Mouse (Mus musculus): ENCODE results near the gene Tac2. TPM values are rescaled to one million over a fixed set of nuclear protein-coding genes. Genes with fewer than 3 reads are reported as not detected.

Tac2 gene
- polyA plus RNA-seq, 1 experiment from 2014 or later: 6.2 TPM

DNA sequence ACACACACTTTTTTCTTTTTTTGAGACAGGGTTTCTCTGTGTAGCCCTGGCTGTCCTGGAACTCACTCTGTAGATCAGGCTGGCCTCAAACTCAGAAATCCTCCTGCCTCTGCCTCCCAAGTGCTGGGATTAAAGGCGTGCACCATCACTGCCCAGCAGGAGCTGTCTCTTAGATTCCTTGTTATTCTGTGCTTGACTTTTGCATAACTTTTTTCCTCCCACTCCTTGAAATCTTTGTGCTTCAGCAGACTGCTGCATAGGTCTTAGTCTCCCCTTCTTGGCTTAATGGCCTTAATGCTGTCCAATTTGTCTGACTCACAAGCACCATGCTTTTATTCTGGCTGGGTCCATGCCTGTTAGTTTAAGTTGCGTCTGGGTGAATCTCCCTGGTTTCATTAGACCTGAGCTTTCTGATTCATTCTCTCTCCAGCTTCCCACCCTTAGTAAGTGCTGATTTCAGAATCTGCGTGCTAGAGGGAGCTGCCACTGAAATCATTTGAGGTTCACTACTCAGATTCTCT lies 15.4 kb upstream of the Tac2 start:
- Histone ChIP-seq H3K9me3 (ENCODE audit: control insufficient read depth, low read length) (no peaks in the 10 kb centered on the region), H3K27me3 (replicated peaks; ENCODE audit: control insufficient read depth, insufficient read depth, low read length) (no peaks in the 10 kb centered on the region), H3K36me3 (ENCODE audit: control insufficient read depth, insufficient read depth) (no peaks in the 10 kb centered on the region), H3K4me2 (ENCODE audit: low read length) (no peak overlapping the region), H3K9ac (replicated peaks; ENCODE audit: low read depth, low read length) (no peak overlapping the region), H3K4me3 (replicated peaks; ENCODE audit: low read length) (no peak overlapping the region), H3K4me1 (replicated peaks; ENCODE audit: control insufficient read depth, insufficient read depth, low read length) (0 out of 2 replicates have a peak, but pooled peaks cover 5% of the 10 kb centered on the region), H3K27ac (ENCODE audit: low read length) (no peak overlapping the region)
- no peak for ATAC-seq
- WGBS: 83% methylated on average over 3 of the region's 3 CpGs

- WGBS: 77% methylated on average over 13 of the region's 13 CpGs
- H3K27me3 ChIP-seq (replicated peaks; ENCODE audit: control insufficient read depth, insufficient read depth, low read length): no peaks in the 10 kb centered on the region
- H3K9me3 ChIP-seq (ENCODE audit: control insufficient read depth, low read length): no peaks in the 10 kb centered on the region
- H3K4me2 ChIP-seq (ENCODE audit: low read length): no peak overlapping the region
- H3K4me1 ChIP-seq (replicated peaks; ENCODE audit: control insufficient read depth, insufficient read depth, low read length): 0 out of 2 replicates have a peak, but pooled peaks cover 5% of the 10 kb centered on the region
- no peaks in the 10 kb centered on the region for H3K36me3 ChIP-seq (ENCODE audit: control insufficient read depth, insufficient read depth)
- H3K4me3 ChIP-seq (replicated peaks; ENCODE audit: low read length): no peak overlapping the region
- H3K27ac ChIP-seq (ENCODE audit: low read length): no peak overlapping the region
- no peak for ATAC-seq
- no peak overlapping the region for H3K9ac ChIP-seq (replicated peaks; ENCODE audit: low read depth, low read length)
Observed at GRCm38 (mm10) chr10:127710331-127710730, 13.9 kb upstream of the Tac2 start.

GRCm38 (mm10) chr10:127712736-127713135 lies 11.5 kb upstream of the Tac2 start:
- no peak; the same call in 1 of the 2 replicates for ATAC-seq
- H3K4me1 ChIP-seq (replicated peaks; ENCODE audit: control insufficient read depth, insufficient read depth, low read length): 0 out of 2 replicates have a peak, but pooled peaks cover 5% of the 10 kb centered on the region
- H3K4me2 ChIP-seq (ENCODE audit: low read length): no peak overlapping the region
- no peaks in the 10 kb centered on the region for H3K9me3 ChIP-seq (ENCODE audit: control insufficient read depth, low read length)
- H3K27me3 ChIP-seq (replicated peaks; ENCODE audit: control insufficient read depth, insufficient read depth, low read length): no peaks in the 10 kb centered on the region
- no peak overlapping the region for H3K27ac ChIP-seq (ENCODE audit: low read length)
- WGBS: 72% methylated on average over 6 of the region's 6 CpGs
- no peak overlapping the region for H3K4me3 ChIP-seq (replicated peaks; ENCODE audit: low read length)
- no peaks in the 10 kb centered on the region for H3K36me3 ChIP-seq (ENCODE audit: control insufficient read depth, insufficient read depth)
- no peak overlapping the region for H3K9ac ChIP-seq (replicated peaks; ENCODE audit: low read depth, low read length)

DNA sequence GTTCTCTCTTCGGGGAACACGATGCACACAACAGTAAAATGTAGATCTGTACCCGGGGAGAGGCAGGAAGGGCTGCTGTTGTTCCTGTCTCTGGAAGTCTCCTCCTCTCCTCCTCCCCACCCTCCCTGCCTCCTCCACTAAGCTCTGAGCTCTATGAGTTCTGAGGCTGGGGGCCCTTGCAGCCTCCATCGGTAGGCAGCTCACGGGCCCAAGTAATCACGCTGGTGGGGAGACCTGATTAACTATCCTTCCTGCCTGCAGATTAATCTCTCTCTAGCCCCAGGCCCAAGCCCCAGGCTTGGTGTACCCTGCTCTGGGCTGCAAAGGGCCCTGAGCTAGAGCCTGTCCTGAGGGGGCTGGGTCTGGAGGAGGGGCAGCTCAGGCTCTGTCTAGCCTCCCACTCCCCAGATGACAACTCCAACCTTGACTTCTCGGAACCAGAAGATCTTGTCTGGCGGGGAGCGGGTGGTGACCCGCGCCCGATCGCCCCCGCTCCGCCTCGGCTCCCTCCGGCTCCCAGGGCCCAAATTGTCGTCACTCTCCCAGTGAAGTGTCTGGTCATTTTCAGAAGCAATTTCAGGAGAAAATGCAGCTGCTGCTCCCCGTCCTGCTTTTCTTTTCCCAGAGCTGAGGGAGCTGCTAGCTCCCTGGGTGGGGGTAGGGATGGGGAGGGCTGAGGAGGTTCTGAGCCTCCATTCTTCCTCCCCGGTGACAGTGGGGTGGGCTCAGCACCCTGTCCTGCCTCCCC lies 2.4 kb upstream of the Tac2 start:
- WGBS: 12% methylated on average over 20 of the region's 20 CpGs
- no peak overlapping the region for H3K27ac ChIP-seq (ENCODE audit: low read length)
- no peak overlapping the region for H3K4me3 ChIP-seq (replicated peaks; ENCODE audit: low read length)

GRCm38 (mm10) chr10:127725136-127725535 lies 858 bp downstream of the Tac2 start:
- no peaks in the 10 kb centered on the region for H3K9me3 ChIP-seq (ENCODE audit: control insufficient read depth, low read length)
- no peaks in the 10 kb centered on the region for H3K36me3 ChIP-seq (ENCODE audit: control insufficient read depth, insufficient read depth)
- no peak overlapping the region for H3K27ac ChIP-seq (ENCODE audit: low read length)
- 91% methylated on average over 1 of the region's 4 CpGs for WGBS
- peaks cover 10% of the 10 kb centered on the region; the same call in 1 of the 2 replicates for H3K4me1 ChIP-seq (replicated peaks; ENCODE audit: control insufficient read depth, insufficient read depth, low read length)
- H3K4me3 ChIP-seq (replicated peaks; ENCODE audit: low read length): no peak overlapping the region
- no peak for ATAC-seq
- no peak overlapping the region for H3K9ac ChIP-seq (replicated peaks; ENCODE audit: low read depth, low read length)
- H3K27me3 ChIP-seq (replicated peaks; ENCODE audit: control insufficient read depth, insufficient read depth, low read length): peaks cover 3% of the 10 kb centered on the region; the same call in 1 of the 2 replicates
- H3K4me2 ChIP-seq (ENCODE audit: low read length): no peak overlapping the region

More for the DNA sequence above, 2.4 kb upstream of the Tac2 start:
- no peaks in the 10 kb centered on the region for H3K9me3 ChIP-seq (ENCODE audit: control insufficient read depth, low read length)
- no peaks in the 10 kb centered on the region for H3K36me3 ChIP-seq (ENCODE audit: control insufficient read depth, insufficient read depth)
- H3K9ac ChIP-seq (replicated peaks; ENCODE audit: low read depth, low read length): no peak overlapping the region; the same call in 1 of the 2 replicates
- peak; percentile 66; the same call in 1 of the 2 replicates for ATAC-seq
- H3K4me2 ChIP-seq (ENCODE audit: low read length): peak overlapping the region; percentile 5; the same call in 1 of the 2 replicates
- peaks cover 3% of the 10 kb centered on the region; the same call in 1 of the 2 replicates for H3K27me3 ChIP-seq (replicated peaks; ENCODE audit: control insufficient read depth, insufficient read depth, low read length)
- H3K4me1 ChIP-seq (replicated peaks; ENCODE audit: control insufficient read depth, insufficient read depth, low read length): peaks cover 5% of the 10 kb centered on the region; the same call in 1 of the 2 replicates

GRCm38 (mm10) chr10:127728437-127728836 lies 4.2 kb downstream of the Tac2 start:
- Histone ChIP-seq H3K36me3 (ENCODE audit: control insufficient read depth, insufficient read depth) (no peaks in the 10 kb centered on the region), H3K9me3 (ENCODE audit: control insufficient read depth, low read length) (no peaks in the 10 kb centered on the region), H3K9ac (replicated peaks; ENCODE audit: low read depth, low read length) (no peak overlapping the region), H3K4me2 (ENCODE audit: low read length) (no peak overlapping the region), H3K27ac (ENCODE audit: low read length) (no peak overlapping the region), H3K27me3 (replicated peaks; ENCODE audit: control insufficient read depth, insufficient read depth, low read length) (0 out of 2 replicates have a peak, but pooled peaks cover 3% of the 10 kb centered on the region), H3K4me3 (replicated peaks; ENCODE audit: low read length) (no peak overlapping the region), H3K4me1 (replicated peaks; ENCODE audit: control insufficient read depth, insufficient read depth, low read length) (peaks cover 12% of the 10 kb centered on the region; the same call in 1 of the 2 replicates)
- no peak for ATAC-seq
- 66% methylated on average over 8 of the region's 8 CpGs for WGBS

- no peak for ATAC-seq
Observed at GRCm38 (mm10) chr10:127730285-127730932, 6.1 kb downstream of the Tac2 start.

GRCm38 (mm10) chr10:127730933-127731310 lies 6.6 kb downstream of the Tac2 start:
- Histone ChIP-seq H3K36me3 (ENCODE audit: control insufficient read depth, insufficient read depth) (no peaks in the 10 kb centered on the region), H3K27me3 (replicated peaks; ENCODE audit: control insufficient read depth, insufficient read depth, low read length) (peaks cover 6% of the 10 kb centered on the region), H3K9me3 (ENCODE audit: control insufficient read depth, low read length) (no peaks in the 10 kb centered on the region), H3K4me1 (replicated peaks; ENCODE audit: control insufficient read depth, insufficient read depth, low read length) (peaks cover 12% of the 10 kb centered on the region; the same call in 1 of the 2 replicates), H3K9ac (replicated peaks; ENCODE audit: low read depth, low read length) (0 out of 2 replicates have a peak overlapping the region, but pooled peaks have one; percentile 5), H3K4me2 (ENCODE audit: low read length) (no peak overlapping the region), H3K4me3 (replicated peaks; ENCODE audit: low read length) (no peak overlapping the region), H3K27ac (ENCODE audit: low read length) (no peak overlapping the region)
- no peak for ATAC-seq
- WGBS: 7% methylated on average over 9 of the region's 9 CpGs

More at GRCm38 (mm10) chr10:127730285-127730932, 6.1 kb downstream of the Tac2 start:
- no peak overlapping the region for H3K27ac ChIP-seq (ENCODE audit: low read length)
- 43% methylated on average over 11 of the region's 11 CpGs for WGBS
- H3K4me3 ChIP-seq (replicated peaks; ENCODE audit: low read length): no peak overlapping the region
- H3K4me1 ChIP-seq (replicated peaks; ENCODE audit: control insufficient read depth, insufficient read depth, low read length): peaks cover 12% of the 10 kb centered on the region; the same call in 1 of the 2 replicates
- no peaks in the 10 kb centered on the region for H3K9me3 ChIP-seq (ENCODE audit: control insufficient read depth, low read length)
- no peaks in the 10 kb centered on the region for H3K36me3 ChIP-seq (ENCODE audit: control insufficient read depth, insufficient read depth)
- no peak overlapping the region for H3K4me2 ChIP-seq (ENCODE audit: low read length)
- no peak overlapping the region for H3K9ac ChIP-seq (replicated peaks; ENCODE audit: low read depth, low read length)
- H3K27me3 ChIP-seq (replicated peaks; ENCODE audit: control insufficient read depth, insufficient read depth, low read length): peaks cover 6% of the 10 kb centered on the region

DNA sequence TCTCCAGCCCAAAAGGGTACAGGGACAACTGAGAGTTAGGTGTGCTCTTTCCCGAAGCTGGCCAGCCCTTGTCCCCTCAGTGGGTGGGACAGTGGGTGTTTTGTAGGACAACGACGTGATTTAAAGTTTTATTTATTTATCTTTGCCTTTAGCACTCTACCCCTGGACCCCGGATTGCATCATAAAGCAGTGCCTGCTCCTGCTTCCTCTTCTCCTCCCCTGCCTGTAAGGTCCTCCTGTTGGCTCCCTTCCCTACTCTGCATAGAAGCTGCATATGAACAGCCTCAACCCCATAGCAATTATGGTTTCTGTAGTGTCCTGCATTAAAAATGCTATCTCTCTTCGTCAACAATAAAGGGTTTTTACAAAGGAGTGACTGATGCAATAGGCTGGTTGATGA lies 7.1 kb downstream of the Tac2 start:
- Histone ChIP-seq H3K9me3 (ENCODE audit: control insufficient read depth, low read length) (no peaks in the 10 kb centered on the region), H3K4me1 (replicated peaks; ENCODE audit: control insufficient read depth, insufficient read depth, low read length) (peaks cover 12% of the 10 kb centered on the region; the same call in 1 of the 2 replicates), H3K27ac (ENCODE audit: low read length) (no peak overlapping the region), H3K27me3 (replicated peaks; ENCODE audit: control insufficient read depth, insufficient read depth, low read length) (peaks cover 9% of the 10 kb centered on the region), H3K9ac (replicated peaks; ENCODE audit: low read depth, low read length) (no peak overlapping the region), H3K4me2 (ENCODE audit: low read length) (no peak overlapping the region), H3K36me3 (ENCODE audit: control insufficient read depth, insufficient read depth) (no peaks in the 10 kb centered on the region), H3K4me3 (replicated peaks; ENCODE audit: low read length) (no peak overlapping the region)
- ATAC-seq: no peak
- WGBS: 42% methylated on average over 5 of the region's 5 CpGs

Data from forebrain, embryonic 16.5 days (tissue).